Mouse (Mus musculus): ENCODE measurements around the gene Bahd1. TPM values are rescaled to one million over a fixed set of nuclear protein-coding genes. Genes with fewer than 3 reads are reported as not detected.

The Bahd1 gene
- 16.2 and 31.4 TPM in 2 replicates for polyA plus RNA-seq (2012; rRNA removed; ENCODE audit: low replicate concordance)

DNA sequence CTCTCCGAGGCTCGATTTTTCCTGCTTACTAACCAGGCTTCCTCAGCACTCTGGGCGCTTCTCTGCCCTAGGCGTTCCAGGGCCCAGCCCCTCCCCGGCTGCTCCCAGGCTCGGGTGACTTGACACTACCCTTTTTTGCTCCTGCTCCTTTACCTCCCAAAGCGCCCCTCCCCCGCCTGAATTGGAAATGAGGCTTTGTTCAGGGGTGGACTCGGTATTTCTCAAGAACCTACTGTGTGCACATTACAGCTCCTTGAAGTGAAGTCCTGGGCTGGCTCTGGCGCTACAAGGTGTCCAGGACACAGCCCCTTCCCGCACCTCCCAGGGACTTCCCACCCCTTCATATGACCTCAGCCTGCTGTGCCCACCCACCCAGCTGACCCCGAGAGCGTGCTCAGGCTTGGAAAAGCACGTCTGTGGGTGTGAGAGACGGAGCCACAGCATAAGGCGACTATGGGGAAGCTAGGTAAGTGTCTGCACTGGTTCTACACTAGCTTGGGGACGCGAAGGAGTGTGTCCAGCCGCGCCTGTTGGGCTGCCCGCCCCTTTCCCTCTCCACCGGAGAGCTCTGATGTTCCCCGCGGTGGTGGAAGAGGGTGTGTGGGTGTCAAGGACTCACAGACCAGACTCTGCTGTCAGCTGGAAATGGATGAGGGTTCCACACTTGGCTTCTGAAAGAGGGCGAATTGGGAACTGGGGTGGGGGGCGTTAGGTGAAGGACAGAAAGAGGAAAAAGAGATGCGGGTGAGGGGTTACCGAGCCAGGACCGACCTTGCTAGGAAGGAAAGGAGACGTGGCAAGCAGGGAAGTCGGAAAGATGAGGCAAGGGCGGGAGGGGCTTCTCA is at the start of gene Bahd1:
Bahd1 (plus strand) TSS at position 397 of the 845 bp plus-strand sequence.

DNA sequence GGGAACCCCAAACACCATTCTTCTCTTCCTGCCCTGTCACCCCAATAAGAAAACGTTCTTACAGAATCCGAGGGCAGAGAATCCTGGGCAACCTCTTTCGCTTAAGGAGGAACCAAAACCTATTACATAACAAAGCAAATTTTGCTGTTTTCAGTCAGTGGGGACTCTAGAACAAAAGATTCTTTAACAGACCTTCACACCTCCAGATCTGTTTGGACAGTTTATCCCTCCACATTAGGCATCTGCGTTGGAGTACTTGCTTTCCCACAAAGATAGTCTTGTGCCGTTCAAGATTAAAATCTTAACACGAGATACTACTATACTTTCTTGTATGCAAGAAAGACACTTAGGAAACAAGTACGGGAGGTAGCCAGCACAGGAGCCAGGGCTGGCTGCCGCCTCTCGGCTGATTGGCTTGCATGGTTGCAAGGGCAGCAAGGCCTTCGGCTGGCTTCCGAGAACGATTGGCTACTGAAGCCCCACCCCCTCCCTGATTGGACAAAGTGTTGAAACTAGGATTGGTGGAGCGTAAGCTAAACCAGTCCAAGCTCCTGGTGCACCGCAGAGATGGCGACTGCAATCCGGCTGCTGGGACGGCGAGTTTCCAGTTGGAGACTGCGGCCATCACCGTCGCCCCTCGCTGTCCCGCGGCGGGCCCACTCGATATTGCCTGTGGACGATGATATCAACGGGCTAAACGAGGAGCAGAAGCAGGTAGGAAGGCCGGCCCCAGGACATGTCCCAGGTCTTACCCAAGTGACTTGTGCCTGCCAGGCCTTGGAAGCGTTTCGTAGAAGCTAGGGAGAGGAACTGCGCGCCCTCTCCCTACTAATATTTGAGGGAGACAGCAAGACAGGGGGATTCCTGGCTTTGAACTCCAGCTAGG is 38.5 kb upstream of the Bahd1 start, which contains the start of gene Ivd:
Ivd (plus strand) TSS at position 501 of the 886 bp plus-strand sequence.

DNA sequence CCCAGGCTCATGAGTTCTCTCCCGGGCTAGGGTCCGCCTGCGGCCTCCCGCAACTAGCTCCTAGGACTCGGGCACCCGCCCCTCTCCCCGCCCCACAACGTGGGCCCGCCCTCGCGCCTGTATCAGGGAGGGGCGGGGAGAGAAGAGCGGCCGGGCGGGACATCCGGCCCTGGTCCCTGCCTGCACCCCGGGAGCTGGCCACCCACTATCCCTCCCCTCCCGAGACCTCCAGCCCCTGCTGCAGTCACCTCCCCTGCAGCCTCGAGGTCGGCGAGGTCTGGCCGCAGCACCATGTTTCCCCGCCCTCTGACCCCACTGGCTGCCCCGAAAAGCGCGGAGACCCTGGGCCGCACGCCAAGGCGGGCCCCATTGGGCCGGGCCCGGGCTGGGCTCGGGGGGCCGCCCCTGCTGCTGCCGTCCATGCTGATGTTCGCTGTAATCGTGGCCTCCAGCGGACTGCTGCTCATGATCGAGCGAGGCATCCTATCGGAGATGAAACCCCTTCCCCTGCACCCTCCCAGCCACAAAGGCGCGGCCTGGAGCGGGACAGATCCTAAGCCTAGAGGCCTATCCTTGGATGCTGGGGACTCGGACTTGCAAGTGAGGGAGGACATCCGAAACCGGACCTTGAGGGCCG is 26.3 kb downstream of the Bahd1 start, which contains the start of gene Chst14:
Chst14 (plus strand) TSS at position 136 of the 637 bp plus-strand sequence.

Other genes starting within 250 kb of the Bahd1 start
- gene Pak6, start 237.1 kb upstream of the Bahd1 start, polyA plus RNA-seq (2012; rRNA removed; ENCODE audit: low replicate concordance), result 6.1 and 6.9 TPM in 2 replicates
- gene Ankrd63, start 196.4 kb upstream of the Bahd1 start, polyA plus RNA-seq (2012; rRNA removed; ENCODE audit: low replicate concordance), result 0.10 and 0.16 TPM in 2 replicates
- gene Plcb2, start 171.9 kb upstream of the Bahd1 start, polyA plus RNA-seq (2012; rRNA removed; ENCODE audit: low replicate concordance), result 16.6 and 17.0 TPM in 2 replicates
- 12.7 and 24.4 TPM in 2 replicates for gene Inafm2, start 154.6 kb upstream of the Bahd1 start, polyA plus RNA-seq (2012; rRNA removed; ENCODE audit: low replicate concordance)
- gene Ccdc9b, start 137.7 kb upstream of the Bahd1 start, polyA plus RNA-seq (2012; rRNA removed; ENCODE audit: low replicate concordance), result 3.9 and 8.1 TPM in 2 replicates
- 0.29 TPM in 1 of 2 replicates, not detected in the other for gene Phgr1, start 127.6 kb upstream of the Bahd1 start, polyA plus RNA-seq (2012; rRNA removed; ENCODE audit: low replicate concordance)
- gene Disp2, start 120.7 kb upstream of the Bahd1 start, polyA plus RNA-seq (2012; rRNA removed; ENCODE audit: low replicate concordance), result 0.32 and 0.50 TPM in 2 replicates
- gene Knstrn, start 86.4 kb upstream of the Bahd1 start, polyA plus RNA-seq (2012; rRNA removed; ENCODE audit: low replicate concordance), result 1.2 and 1.4 TPM in 2 replicates
- gene Ivd, start 38.4 kb upstream of the Bahd1 start, polyA plus RNA-seq (2012; rRNA removed; ENCODE audit: low replicate concordance), result 107 and 129 TPM in 2 replicates
- 17.1 and 21.6 TPM in 2 replicates for gene Chst14, start 26.1 kb downstream of the Bahd1 start, polyA plus RNA-seq (2012; rRNA removed; ENCODE audit: low replicate concordance)
- 4.3 and 6.4 TPM in 2 replicates for gene Ccdc32, start 129.0 kb downstream of the Bahd1 start, polyA plus RNA-seq (2012; rRNA removed; ENCODE audit: low replicate concordance)
- gene Rpusd2, start 134.4 kb downstream of the Bahd1 start, polyA plus RNA-seq (2012; rRNA removed; ENCODE audit: low replicate concordance), result 4.6 and 4.8 TPM in 2 replicates
- gene Knl1, start 146.7 kb downstream of the Bahd1 start, polyA plus RNA-seq (2012; rRNA removed; ENCODE audit: low replicate concordance), result 0.11 and 0.17 TPM in 2 replicates
- 1.8 and 2.1 TPM in 2 replicates for gene Rad51, start 212.4 kb downstream of the Bahd1 start, polyA plus RNA-seq (2012; rRNA removed; ENCODE audit: low replicate concordance)